Mouse (Mus musculus) bone marrow macrophage, adult 2 months (primary cell): ENCODE results near the gene Ablim1.

ENCODE experiments used
- CTCF ChIP-seq: IDR thresholded peaks from 2 replicates; pipeline ENCODE4 v1.5.1; 2012; ENCODE audit warnings: low read depth, mild to moderate bottlenecking, low read length, moderate library complexity
- POLR2A ChIP-seq: IDR thresholded peaks from 2 replicates; pipeline ENCODE4 v1.6.1; 2012; ENCODE audit warnings: mild to moderate bottlenecking, low read depth, low read length, borderline replicate concordance

DNA sequence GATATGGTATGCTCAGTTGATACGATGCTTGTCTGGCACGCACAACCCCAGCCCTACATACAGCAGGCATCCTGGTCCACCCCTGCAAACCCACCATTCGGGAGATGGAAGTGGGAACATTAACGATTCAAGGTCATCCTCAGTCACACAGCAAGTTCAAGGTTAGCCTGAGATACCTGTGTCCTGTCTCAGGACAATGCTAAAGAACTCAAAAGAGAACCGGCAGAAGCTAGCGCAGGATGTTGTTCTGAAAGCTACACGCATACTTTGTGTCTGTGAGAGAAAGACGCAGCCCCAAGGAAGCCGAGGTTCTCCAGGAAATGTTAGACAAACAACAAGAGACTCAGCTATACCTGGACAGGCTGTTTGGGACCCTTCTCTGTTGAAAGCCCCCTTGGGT, 185.0 kb downstream of the Ablim1 start:
- TF ChIP-seq CTCF (no peak), POLR2A (no peak)
